Mouse (Mus musculus) liver, embryonic 14.5 days (tissue): ENCODE measurements at regions not wholly inside any gene's neighbourhood (a gene's known extent, or its start where the extent isn't known, plus 50 kb on each side); places are given as distances from the start of the nearest gene placed in this dataset.

Source experiments
- CTCF ChIP-seq: IDR thresholded peaks from 2 replicates; pipeline ENCODE4 v1.5.1; 2016; ENCODE audit warnings: antibody characterized with exemption, low read depth, control low read depth
- EP300 ChIP-seq: IDR thresholded peaks from 2 replicates; pipeline ENCODE4 v1.6.1; 2016; ENCODE audit warnings: antibody characterized with exemption, low read depth

- TF ChIP-seq EP300 (no peak), CTCF (no peak)
These were observed 1248.1 kb upstream of the Adam24 start for GRCm38 (mm10) chr8:39426770-39427169.
